Mouse (Mus musculus) CH12.LX (cell line): ENCODE measurements around the gene Mrpl55.
A peak's percentile ranks its signal among the peaks of the same experiment; 100 is the strongest.

Experiments used
- CHD1 ChIP-seq: IDR thresholded peaks from 2 replicates; pipeline ENCODE4 v1.6.1; 2012; ENCODE audit warnings: low read depth, low read length, improper control_type of control experiment, inconsistent platforms
- CTCF ChIP-seq, 2 experiments: IDR thresholded peaks in 1 of 2; conservative IDR thresholded peaks in 1 of 2; 2 replicates each; pipeline ENCODE4 v1.5.1; 2011 to 2012; ENCODE audit warnings: low read depth in 2 of 2, low read length in 2 of 2, improper control_type of control experiment in 1 of 2, inconsistent platforms in 1 of 2, mild to moderate bottlenecking in 1 of 2, moderate library complexity in 1 of 2
- EP300 ChIP-seq: IDR thresholded peaks from 2 replicates; pipeline ENCODE4 v1.6.1; 2011; ENCODE audit warnings: low read length, improper control_type of control experiment
- HCFC1 ChIP-seq: IDR thresholded peaks from 2 replicates; pipeline ENCODE4 v1.6.1; 2012; ENCODE audit warnings: low read depth, mild to moderate bottlenecking, inconsistent platforms, low read length, improper control_type of control experiment
- MAFK ChIP-seq: IDR thresholded peaks from 2 replicates; pipeline ENCODE4 v1.6.1; 2011; ENCODE audit warnings: low read length, improper control_type of control experiment; ENCODE audit not compliant: insufficient replicate concordance
- MAZ ChIP-seq: IDR thresholded peaks from 2 replicates; pipeline ENCODE4 v1.6.1; 2012; ENCODE audit warnings: low read depth, mild to moderate bottlenecking, inconsistent platforms, low read length, improper control_type of control experiment, moderate library complexity
- MEF2A ChIP-seq: IDR thresholded peaks from 2 replicates; pipeline ENCODE4 v1.6.1; 2014; ENCODE audit warnings: low read depth, mild to moderate bottlenecking, inconsistent platforms, low read length, improper control_type of control experiment, borderline replicate concordance
- NRF1 ChIP-seq: IDR thresholded peaks from 2 replicates; pipeline ENCODE4 v1.6.1; 2014; ENCODE audit warnings: low read depth, mild to moderate bottlenecking, inconsistent platforms, low read length, improper control_type of control experiment, moderate library complexity
- POLR2A ChIP-seq: IDR thresholded peaks from 2 replicates; pipeline ENCODE4 v1.6.1; 2011; ENCODE audit warnings: low read depth, mild to moderate bottlenecking, improper control_type of control experiment, low read length
- SIN3A ChIP-seq: IDR thresholded peaks from 2 replicates; pipeline ENCODE4 v1.6.1; 2012; ENCODE audit warnings: low read length, improper control_type of control experiment, inconsistent platforms
- TBP ChIP-seq: conservative IDR thresholded peaks from 2 replicates; pipeline ENCODE4 v1.6.1; 2011; ENCODE audit warnings: low read depth, low read length, improper control_type of control experiment
- ZC3H11A ChIP-seq: IDR thresholded peaks from 2 replicates; pipeline ENCODE4 v1.6.1; 2012; ENCODE audit warnings: low read depth, mild to moderate bottlenecking, inconsistent platforms, low read length, improper control_type of control experiment

DNA sequence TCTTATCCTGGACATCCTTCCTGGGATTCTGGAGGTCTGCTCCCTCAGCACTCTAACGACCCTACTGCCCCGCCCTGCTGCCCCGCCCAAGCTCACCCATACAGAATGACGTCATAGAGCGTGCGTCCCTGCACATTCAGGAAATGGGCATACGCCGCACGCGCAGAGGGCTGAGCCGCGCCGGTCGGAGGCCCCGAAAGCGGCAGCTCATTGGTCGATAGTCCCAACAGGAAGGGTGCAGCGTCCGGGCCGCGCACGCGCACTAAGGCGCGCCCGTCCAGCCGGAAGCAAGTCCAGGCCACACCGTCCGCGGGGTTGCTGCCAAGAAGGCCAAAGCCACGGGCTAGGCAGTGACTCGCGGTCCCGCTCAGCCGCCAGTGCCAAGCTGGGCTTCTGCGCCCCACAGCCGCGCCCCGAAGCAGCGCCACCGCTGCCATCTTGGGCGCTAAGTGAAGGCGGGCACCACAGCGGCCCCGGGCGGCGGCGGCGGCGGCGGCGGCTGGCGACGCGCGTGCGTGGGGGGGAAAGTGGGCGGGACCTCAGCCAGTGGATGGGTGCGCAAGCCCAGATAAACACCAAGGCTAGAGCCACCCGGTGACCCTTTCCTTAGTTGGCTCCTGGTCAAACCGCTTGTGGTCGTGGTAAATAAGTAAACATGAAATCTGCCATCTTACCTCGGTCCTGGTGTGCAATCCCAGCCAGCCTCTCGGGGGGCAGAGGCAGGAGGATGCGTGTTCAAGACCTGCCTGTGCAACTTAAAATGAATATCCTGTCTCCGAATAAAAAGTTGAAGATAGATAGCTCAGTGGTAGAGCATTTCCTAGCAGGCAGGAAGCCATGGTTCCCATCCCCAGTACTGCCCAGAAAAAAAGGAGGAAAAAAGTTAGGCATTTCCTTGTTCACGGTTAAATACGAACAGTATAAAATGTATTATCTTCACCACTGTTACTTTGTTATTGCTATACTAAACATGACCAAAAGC, 38.7 kb upstream of the Mrpl55 start, which contains the start of gene Iba57:
- TF ChIP-seq EP300 (no peak), MAFK (no peak), SIN3A (peak; percentile 89), HCFC1 (peak; percentile 85), CTCF (conservative IDR thresholded peaks at IDR 0.05 in 1 of 2, IDR thresholded peaks at IDR 0.05 in 1 of 2; ENCODE audit: low read depth in 2 of 2, low read length in 2 of 2) (peak in 1 of 2 experiments; percentile 49; a peak in 2 of 4 replicates), POLR2A (peak; percentile 95), NRF1 (peak; percentile 85), ZC3H11A (no peak), CHD1 (no peak), TBP (peak; percentile 55; the same call in 1 of the 2 replicates), MAZ (peak; percentile 97), MEF2A (peak; percentile 57; the same call in 1 of the 2 replicates)
